Mouse (Mus musculus) embryonic fibroblast, embryonic 13.5 days (primary cell): ENCODE data around the gene Gm10031. TPM values are rescaled to one million over a fixed set of nuclear protein-coding genes. Genes with fewer than 3 reads are reported as not detected.

Experiments used
- H3K27ac ChIP-seq: 2 replicates; pipeline ENCODE4 v1.5.1; 2012; ENCODE audit warnings: low read length, control low read depth, inconsistent platforms; ENCODE audit not compliant: insufficient read depth
- H3K4me1 ChIP-seq: 2 replicates; pipeline ENCODE4 v1.6.1; 2011; ENCODE audit warnings: low read length; ENCODE audit not compliant: control insufficient read depth, insufficient read depth
- H3K4me3 ChIP-seq: 2 replicates; pipeline ENCODE4 v1.5.1; 2011; ENCODE audit warnings: mild to moderate bottlenecking, control low read depth, low read length; ENCODE audit not compliant: insufficient read depth
- CTCF ChIP-seq: IDR thresholded peaks from 2 replicates; pipeline ENCODE4 v1.5.1; 2011; ENCODE audit warnings: mild to moderate bottlenecking, control low read depth, low read length, moderate library complexity, borderline replicate concordance; ENCODE audit not compliant: insufficient read depth
- POLR2A ChIP-seq: IDR thresholded peaks from 2 replicates; pipeline ENCODE4 v1.6.1; 2011; ENCODE audit warnings: low read depth, mild to moderate bottlenecking, control low read depth, low read length, moderate library complexity
- polyA plus RNA-seq: library from polyadenylated mRNA; stranded (reverse); fragments of >200 nt; gene quantifications from 2 replicates; pipeline ENCODE4 v1.2.4, GENCODE M21; 2011; ENCODE audit warnings: low read depth; ENCODE audit not compliant: missing spikeins, insufficient read length

Gm10031 gene
- polyA plus RNA-seq, 1 experiment: 30.8 TPM

- Histone ChIP-seq H3K4me3 (no peak overlapping the region), H3K27ac (no peak overlapping the region), H3K4me1 (no peaks in the 10 kb centered on the region)
- TF ChIP-seq CTCF: no peak
- no peak for TF ChIP-seq POLR2A
These were observed 14.6 kb downstream of the Gm10031 start for GRCm38 (mm10) chr1:156538382-156538781.

- Histone ChIP-seq H3K4me1 (no peaks in the 10 kb centered on the region), H3K4me3 (no peak overlapping the region), H3K27ac (no peak overlapping the region)
- TF ChIP-seq CTCF (no peak), POLR2A (no peak)
These were observed 16.2 kb downstream of the Gm10031 start for GRCm38 (mm10) chr1:156539787-156540560.

DNA sequence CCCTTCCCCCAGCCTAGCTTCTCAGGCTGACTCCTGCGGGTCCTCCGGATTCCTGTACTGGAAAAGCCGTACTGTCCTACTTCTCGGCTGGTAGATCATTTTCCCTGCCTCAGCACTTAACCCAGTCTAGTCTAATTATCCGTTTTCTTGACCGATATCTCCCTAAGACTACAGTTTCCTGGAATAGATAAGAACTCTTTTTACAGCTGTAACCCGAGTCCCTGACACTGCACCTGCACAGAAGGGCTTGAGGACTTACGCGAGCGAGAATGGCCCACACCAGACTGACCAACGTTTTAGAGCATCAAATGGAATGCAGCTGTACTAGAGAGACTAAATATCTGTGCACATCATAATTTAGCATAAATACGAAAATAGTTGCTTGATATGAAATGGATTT is 20.2 kb downstream of the Gm10031 start:
- TF ChIP-seq CTCF (no peak), POLR2A (no peak)

GRCm38 (mm10) chr1:156558024-156558930 is 34.5 kb downstream of the Gm10031 start, which contains the start of gene Abl2:
Gene Abl2 (plus strand): TSS chr1:156558786.
- Histone ChIP-seq H3K4me1 (peaks cover 5% of the 10 kb centered on the region), H3K4me3 (peak within 1 kb of the TSS; percentile 99), H3K27ac (peak within 1 kb of the TSS; percentile 63)
- TF ChIP-seq CTCF (no peak), POLR2A (peak; percentile 77)

More for the DNA sequence above, 20.2 kb downstream of the Gm10031 start:
- no peaks in the 10 kb centered on the region for H3K4me1 ChIP-seq
- H3K4me3 ChIP-seq: no peak overlapping the region
- no peak overlapping the region for H3K27ac ChIP-seq

DNA sequence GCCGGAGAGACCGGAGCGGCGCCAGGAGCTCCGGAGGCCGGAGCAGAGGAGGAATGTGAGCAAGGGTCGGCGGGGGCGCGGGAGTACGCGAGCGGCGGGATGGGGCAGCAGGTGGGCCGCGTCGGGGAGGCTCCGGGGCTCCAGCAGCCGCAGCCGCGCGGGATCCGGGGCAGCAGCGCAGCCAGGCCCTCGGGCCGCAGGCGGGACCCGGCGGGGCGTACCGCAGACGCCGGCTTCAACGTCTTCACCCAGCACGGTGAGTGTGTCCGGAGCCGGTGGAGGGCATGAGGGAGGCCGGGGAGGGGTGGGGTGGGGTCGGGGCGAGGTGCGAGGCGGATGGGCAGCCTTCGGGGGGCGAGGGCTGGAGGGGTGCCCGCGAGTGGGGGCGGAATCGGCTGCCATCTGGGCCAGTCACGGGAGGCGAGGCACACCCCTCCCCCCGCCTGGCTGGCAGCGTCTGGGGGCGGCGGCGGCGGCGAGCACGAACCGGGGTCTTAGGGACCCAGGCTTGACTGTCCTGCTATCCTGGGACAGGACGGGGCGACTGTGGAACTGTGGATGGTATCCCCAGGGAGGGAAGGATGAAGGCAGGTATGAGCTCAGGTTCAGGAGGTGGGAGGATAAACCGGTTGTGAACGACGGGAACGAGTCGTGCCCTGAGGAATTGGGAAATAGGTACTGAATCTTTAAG is 35.3 kb downstream of the Gm10031 start:
- TF ChIP-seq POLR2A: 0 out of 2 replicates have a peak, but pooled peaks have one; percentile 35
- no peak for TF ChIP-seq CTCF
- Histone ChIP-seq H3K4me1 (peaks cover 5% of the 10 kb centered on the region), H3K4me3 (peak overlapping the region; percentile 99), H3K27ac (peak overlapping the region; percentile 63)

DNA sequence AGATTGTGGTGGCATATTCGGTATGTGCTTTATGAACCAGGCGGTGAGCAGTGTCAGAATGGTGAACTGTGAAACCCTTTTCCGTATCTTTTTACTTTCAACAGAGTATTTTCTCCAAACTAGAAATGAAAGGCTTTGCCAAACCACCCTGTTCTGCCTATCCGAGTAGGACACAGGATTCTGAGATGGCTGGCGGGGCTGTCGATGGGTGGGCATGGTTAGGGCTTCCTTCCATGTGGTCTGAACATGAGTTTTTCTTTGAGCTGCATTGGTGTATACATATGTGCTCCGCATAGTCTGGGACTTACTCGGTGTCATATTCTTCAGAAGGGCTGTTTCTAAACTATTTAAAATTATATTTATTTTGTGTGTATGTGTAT is 35.8 kb downstream of the Gm10031 start:
- TF ChIP-seq CTCF: no peak
- no peak for TF ChIP-seq POLR2A
- H3K27ac ChIP-seq: peak overlapping the region; percentile 6; the same call in 1 of the 2 replicates

GRCm38 (mm10) chr1:156560500-156560899 is 36.7 kb downstream of the Gm10031 start:
- H3K4me1 ChIP-seq: peaks cover 5% of the 10 kb centered on the region
- no peak overlapping the region for H3K27ac ChIP-seq
- H3K4me3 ChIP-seq: peak overlapping the region; percentile 19; the same call in 1 of the 2 replicates
- TF ChIP-seq POLR2A (no peak), CTCF (no peak)

More for the DNA sequence above, 35.8 kb downstream of the Gm10031 start:
- peak overlapping the region; percentile 99 for H3K4me3 ChIP-seq
- peaks cover 5% of the 10 kb centered on the region for H3K4me1 ChIP-seq

- Histone ChIP-seq H3K4me1 (peaks cover 2% of the 10 kb centered on the region), H3K27ac (no peak overlapping the region), H3K4me3 (no peak overlapping the region)
- TF ChIP-seq POLR2A (no peak), CTCF (no peak)
These were observed 41.5 kb downstream of the Gm10031 start for GRCm38 (mm10) chr1:156565328-156565727.

DNA sequence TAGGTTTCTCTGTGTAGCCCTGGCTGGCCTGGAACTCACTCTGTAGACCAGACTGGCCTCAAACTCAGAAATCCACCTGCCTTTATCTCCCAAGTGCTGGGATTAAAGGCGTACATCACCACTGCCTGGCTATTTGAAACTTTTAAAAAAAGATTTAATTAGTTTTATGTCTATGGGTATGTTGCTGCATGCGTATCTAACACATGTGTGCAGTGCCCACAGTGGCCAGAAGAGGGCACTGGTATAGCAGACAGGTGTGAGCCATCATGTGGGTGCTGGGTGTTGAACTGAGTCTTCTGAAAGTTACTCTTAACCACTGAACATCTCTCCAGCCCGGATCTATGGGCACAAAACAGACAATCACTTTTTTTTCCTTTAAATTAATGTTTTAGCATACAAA is 42.3 kb downstream of the Gm10031 start:
- no peak overlapping the region for H3K27ac ChIP-seq
- TF ChIP-seq CTCF (peak; percentile 13; the same call in 1 of the 2 replicates), POLR2A (no peak)
- no peak overlapping the region for H3K4me3 ChIP-seq
- H3K4me1 ChIP-seq: peaks cover 2% of the 10 kb centered on the region; the same call in 1 of the 2 replicates
